Mouse (Mus musculus) right cerebral cortex, postnatal 25 days (tissue): ENCODE measurements at regions not wholly inside any gene's neighbourhood (a gene's known extent, or its start where the extent isn't known, plus 50 kb on each side); places are given as distances from the start of the nearest gene placed in this dataset.
A peak's percentile ranks its signal among the peaks of the same experiment; 100 is the strongest.

ENCODE experiments used
- DNase-seq: peaks from one replicate; pipeline ENCODE4 v3.0.0; 2022

DNA sequence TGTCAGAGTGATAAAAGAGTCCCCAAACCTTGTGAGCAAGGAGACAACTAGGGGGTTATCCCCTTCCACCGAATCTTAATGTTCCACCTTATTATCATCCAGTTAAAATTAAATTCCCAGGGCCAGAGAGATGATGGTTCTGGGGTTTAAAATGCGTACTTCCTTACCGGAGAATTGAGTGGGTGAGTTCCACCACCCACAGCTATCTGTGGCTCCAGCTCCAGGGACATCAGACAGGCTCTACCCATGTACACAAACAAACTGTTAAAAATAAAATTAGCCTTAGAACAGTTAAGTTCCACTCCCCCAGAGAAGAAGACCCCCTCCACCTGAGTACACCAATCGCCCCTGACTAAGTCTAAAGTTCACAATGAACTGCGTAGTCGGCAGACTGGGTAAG, 52.0 kb upstream of the Mgat5 start:
- DNase-seq = no peak

GRCm38 (mm10) chr1:127135521-127135920, 69.3 kb upstream of the Mgat5 start:
- no peak for DNase-seq

GRCm38 (mm10) chr1:127131871-127132270, 72.9 kb upstream of the Mgat5 start:
- no peak for DNase-seq

GRCm38 (mm10) chr1:127124862-127125261, 80.0 kb upstream of the Mgat5 start:
- DNase-seq = no peak

- DNase-seq = no peak
Measured at GRCm38 (mm10) chr1:127118019-127118418, 86.8 kb upstream of the Mgat5 start.

DNA sequence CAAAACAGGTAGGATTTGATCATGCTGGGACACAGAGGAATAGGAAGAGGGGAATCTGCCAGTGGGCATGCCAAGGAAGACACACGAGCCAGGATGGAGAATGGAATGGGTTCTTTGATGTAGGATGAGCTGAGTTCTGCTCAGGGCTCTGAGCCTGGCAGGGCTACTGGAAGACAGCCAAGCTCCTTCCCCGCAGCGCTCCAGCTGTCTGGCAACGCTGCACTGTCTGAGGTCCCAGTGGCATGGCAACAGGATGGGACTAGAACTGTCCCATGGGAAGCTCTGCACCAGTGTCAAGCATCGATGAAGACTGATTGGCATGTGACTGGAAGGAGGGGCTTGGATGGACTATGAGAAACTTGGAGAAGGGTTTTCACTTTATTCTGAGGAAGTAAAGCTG, 97.3 kb upstream of the Mgat5 start:
- DNase-seq = peak; percentile 34

- peak; percentile 70 for DNase-seq
Measured at GRCm38 (mm10) chr1:127105861-127106260, 99.0 kb upstream of the Mgat5 start.

DNA sequence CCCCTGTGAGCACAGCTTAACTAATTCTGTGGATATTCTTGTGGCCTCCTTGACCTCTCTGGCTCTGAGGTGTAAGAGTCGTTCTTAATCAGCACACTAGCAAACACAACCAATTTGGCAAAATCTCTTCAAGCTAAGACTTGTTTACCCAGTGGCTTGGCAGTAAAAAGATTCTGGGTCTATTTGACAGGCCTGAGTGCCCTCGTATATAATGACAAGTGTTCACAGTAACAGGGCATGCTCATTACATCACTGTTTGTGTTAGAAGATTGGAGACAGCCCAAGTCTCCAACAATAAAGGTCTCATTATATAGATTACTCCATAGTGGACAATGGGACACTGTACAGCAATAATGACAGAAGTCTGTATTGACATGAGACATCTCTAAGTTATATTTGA, 101.2 kb upstream of the Mgat5 start:
- DNase-seq = no peak

DNA sequence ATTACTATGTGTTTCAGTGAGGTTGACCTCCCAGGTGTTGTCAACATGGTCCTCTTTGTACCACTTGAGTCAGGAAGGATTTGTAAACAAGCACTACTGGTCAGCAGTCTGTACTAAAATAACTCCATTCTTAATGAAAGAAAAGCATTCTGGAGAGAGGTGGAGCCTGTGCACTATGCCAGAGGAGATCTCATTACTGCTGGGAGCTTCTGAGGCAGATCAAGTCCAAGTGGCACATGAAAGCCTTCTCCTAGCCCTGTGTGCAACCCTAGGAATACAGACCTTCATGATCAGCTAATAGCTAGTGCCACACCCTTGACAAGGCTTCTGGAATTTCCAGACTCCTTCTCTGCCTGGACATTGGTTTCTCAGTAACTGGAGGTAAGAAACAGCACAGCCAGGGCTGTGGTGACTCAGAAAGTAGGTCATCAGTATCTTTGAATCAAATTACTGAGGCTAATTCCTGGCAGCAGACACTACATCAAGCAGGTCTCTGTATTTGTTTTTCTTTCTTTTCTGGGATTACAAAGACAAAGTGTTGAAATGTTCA, 105.9 kb upstream of the Mgat5 start:
- DNase-seq = no peak

GRCm38 (mm10) chr1:127087616-127088015, 117.2 kb upstream of the Mgat5 start:
- no peak for DNase-seq

- DNase-seq = no peak
Measured at GRCm38 (mm10) chr1:127085988-127086387, 118.8 kb upstream of the Mgat5 start.

- DNase-seq = no peak
Measured at GRCm38 (mm10) chr1:127083761-127084308, 121.0 kb upstream of the Mgat5 start.

GRCm38 (mm10) chr1:127079012-127079411, 125.8 kb upstream of the Mgat5 start:
- no peak for DNase-seq

DNA sequence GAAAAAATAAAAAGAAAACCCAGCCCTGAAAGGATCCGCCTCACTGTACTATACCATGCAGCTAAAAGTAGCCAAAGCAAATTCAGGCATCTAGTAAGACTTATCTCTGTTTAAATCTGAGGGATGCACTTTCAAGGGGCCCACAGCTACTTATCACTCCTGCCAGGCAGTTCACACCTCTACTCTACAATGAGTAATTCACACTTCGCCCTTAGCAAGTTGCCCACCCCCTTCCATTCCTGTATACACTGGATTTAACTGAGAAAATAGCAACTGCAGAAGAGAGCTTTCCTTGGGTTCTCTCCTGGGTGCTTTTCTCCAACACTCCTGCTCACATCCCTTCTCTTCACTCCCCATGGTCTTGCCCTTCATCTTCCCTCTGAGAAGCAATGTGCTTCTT, 142.4 kb upstream of the Mgat5 start:
- peak; percentile 18 for DNase-seq

DNA sequence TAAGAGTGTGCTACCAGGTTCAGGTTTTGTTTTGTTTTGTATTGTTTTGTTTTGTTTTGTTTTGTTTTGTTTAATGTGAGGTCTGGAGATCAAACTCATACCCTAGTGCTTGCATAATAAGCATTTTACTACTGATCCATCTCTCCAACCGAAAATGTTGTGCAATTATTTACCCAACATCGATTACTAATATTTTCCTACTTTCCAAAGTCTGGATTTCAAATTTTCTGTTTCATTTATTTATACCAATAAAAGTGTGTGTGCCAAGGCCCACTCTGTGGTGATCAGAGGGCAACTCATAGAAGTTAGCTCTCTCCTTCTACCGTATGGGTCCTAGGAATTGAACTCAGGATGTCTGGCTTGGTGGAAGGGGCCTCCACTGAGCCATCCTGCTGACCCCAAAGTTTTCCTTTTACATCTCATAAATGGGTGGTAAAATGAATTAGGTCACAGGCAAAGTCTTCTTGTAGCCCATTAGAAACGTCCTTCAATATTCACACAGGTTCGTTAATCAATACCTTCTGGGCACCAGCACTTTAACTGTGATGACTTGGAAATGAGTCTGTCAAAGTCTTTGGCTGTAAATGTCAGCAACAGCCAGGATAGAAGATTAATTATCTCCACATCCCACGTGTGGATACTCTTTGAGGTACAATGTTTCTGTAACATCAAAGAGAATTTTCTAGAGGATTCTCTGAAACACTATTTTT, 158.9 kb upstream of the Mgat5 start:
- no peak for DNase-seq

GRCm38 (mm10) chr1:127034748-127035147, 170.1 kb upstream of the Mgat5 start:
- DNase-seq = no peak

- no peak for DNase-seq
Measured at GRCm38 (mm10) chr1:127031563-127031962, 173.3 kb upstream of the Mgat5 start.

DNA sequence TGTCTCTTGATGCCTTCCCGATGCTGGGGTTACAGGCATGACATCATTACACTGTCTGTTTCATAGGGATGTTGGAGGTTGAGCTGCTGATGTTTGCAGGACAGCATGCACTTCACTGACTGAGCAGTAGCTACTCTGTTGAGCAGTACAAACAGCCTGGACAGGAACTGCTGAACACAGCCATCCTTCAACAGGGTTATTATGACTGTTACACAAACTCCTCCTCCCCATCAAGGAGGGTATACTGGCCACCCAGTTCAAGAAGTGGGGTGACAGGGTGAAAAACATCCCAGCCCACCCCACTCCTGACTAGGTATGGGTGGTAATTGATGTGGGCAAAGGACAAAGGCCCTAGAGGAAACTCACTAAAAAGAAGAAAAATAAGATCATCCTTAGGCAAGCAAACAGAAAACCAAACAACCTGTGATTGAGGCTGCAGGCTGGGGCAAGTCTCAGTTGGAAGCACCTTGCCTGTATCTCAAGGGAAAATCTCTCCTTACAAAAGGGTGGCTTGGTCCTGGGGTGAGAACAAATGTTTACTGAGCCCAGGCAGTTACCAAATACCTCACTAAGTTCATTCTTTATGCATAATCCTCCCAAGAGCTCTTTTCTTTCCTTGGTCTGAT, 175.8 kb upstream of the Mgat5 start:
- no peak for DNase-seq

DNA sequence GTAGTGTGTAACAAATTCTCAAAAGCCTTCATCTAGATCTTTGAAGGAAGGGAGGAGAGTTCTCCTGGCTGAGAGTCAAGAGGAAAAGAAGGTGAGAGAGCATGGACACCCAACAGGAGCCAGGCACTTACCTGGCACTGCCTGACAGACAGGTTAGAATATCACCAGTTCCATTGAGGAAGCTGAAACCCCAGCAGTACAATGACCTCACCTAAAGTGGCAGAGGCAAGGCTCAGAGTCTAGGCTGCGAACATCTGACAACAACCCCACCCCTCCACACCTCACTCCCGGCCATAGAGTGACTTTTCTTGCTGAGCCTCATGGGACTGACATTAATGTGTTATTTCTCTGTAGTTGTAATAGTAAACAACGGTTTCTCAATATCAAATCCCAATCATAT, 181.7 kb upstream of the Mgat5 start:
- DNase-seq = no peak

DNA sequence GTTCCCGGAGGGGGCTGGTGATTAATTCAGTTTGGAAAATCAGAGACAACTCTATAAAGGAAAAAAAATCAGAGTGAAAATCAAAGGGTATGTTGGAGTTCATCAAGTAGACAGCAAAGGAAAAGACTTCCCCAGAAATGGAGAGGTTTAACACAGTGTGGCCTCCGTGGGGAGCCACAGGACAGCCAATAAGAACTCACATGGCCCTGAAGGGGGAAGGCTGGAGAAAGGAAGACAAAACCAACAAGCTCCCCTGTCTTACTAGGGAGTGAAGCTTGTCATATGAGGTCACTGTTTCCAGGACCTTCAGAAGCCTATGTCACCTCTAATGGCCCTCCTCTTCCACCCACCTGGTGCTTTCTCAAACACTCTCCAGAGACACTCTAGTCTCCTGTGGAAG, 187.1 kb upstream of the Nckap5 start:
- DNase-seq = peak; percentile 29

DNA sequence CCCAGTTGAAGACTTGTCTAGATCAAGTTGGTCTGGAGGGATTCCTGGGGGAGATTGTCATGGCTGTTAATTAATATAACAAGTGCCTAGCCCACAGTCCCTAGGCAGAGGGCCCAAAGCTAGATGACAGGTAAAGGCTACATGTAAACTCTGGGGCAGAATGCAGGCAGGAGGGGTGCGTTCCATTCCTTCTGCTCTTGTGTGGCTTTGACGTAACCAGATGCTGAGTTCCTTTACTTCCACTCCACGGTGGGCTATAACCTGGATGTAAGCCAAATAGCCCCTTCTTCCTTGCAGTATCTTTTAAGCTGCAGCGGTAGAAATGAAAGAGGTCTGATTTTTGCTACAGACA, 185.3 kb upstream of the Nckap5 start:
- no peak for DNase-seq

- no peak for DNase-seq
Measured at GRCm38 (mm10) chr1:127015042-127015893, 184.7 kb upstream of the Nckap5 start.

DNA sequence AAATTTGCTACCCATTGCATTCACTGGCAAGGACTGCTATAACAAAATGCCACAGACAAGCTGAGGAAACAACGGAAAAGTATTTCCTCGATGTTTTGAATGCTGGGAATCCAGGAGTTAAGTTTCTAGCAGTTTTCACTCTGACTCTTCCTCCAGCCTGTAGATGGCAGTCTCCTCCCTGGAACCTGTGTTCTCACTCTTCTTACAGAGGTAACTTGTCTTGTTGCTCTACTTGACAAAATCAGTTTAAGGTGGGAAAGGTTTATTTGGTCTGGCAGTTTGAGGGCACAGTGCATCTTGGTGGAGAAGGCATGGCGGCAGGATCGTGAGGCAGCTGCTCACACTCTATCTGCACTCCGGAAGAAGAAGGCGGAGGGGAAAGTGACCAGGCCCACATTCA, 181.3 kb upstream of the Nckap5 start:
- peak; percentile 8 for DNase-seq
